Mouse (Mus musculus) mature B cell (primary cell): ENCODE data around the gene Acpp.

Experiments
- in situ Hi-C: fragments of 300-500 bp; cut with MboI; formaldehyde crosslinking; loops from 2 replicates; pipeline ENCODE4 v1.14.3; 2019

The Acpp gene

DNA sequence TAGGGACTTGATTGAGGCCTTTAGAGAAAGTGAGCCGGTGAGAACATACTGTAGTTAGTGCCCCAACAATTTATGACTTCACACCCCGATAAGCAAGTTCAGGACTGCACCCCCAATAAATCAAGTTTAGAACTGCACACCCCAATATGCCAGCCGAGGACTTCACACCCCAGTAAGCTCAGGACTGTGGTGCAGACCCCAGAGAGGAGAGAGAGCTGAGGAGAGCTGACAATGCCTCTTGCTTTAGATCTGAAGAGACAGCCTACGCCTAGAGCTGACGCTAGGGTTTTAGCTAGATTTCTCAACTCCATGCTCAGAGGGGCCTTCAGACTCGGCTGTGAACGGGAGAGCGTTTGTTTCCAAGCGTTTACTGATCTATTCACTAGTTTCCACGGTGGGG is 32.7 kb downstream of the Acpp start:
- in situ Hi-C loops = no loop called here

DNA sequence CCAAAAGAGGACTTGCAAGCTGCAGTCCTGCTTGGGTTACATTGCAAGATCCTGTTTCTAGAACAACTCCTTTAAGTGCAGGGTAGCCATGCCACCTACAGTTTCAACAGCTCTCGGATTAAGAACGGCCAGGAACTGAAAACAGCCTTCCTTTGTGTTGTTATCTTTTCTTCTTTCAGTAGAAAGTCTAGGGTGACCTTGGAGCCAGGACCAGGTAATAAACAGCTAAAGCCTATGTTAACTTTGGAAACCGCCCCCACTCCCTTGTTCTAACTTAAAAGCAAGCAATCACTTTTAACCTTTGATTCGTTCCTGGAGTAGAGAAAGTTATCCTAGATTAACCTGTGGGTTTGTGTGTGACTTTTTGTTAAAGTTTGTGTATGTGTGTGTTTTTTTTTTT is 33.2 kb downstream of the Acpp start:
- in situ Hi-C loops = no loop called here

DNA sequence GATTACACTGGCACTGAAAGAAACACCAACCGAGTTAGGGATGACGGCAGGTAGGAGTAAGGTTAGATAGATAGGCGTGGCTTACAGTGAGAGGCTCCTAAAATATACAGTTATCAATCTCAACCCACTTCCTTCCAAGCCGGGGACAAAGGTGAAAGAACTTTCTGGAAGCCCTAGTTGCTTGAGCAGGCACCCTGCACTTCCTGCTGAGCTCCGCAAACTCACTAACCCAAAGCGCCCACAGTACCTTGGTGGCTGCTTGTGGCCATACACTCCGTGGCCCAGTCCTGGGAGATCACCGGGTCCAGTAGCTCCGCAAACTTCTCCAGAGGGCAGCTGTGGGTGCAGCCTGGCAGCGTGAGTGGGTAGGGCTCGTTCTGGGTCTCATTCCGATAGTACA is 37.0 kb downstream of the Acpp start:
- in situ Hi-C loops = no loop called here

DNA sequence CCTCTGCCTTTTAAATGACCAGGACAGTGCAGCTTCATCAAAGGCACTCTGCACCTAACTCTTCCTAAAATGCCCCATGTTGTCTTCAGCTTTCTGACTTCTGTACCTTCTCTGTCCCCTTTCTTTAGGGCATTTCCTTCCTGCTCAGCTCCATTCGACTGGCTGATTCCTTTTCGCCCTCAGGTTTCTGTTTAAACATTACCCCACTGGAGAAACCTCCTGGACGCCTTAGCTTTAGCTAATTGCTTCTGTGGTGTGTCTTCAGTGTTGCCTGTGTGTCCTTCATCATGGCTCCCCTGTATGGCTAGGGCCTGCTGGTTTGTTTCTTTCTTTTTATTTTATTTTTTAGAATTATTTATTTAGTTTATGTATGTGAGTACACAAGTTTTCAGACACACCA is 40.5 kb downstream of the Acpp start:
- in situ Hi-C loops = no loop called here

DNA sequence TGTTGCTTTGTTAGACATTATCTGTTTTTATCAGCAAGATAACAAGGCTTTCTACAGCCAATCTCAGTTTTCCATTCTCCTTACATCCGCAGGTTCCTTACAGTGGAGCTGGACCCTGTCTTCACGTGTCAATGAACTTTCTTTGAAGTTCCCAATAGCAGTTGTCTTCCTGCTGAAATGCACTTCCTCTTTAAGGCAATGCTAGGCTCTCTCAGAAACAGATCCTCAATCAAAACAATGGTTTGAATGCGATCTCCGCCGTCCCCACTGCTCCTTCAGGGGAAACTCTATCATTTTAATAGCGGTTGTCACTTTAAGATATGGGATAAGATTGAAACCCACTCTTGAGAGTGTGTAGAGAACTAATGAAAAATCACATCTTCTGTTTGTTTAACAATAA is 52.6 kb downstream of the Acpp start:
- in situ Hi-C loops = no loop called here

DNA sequence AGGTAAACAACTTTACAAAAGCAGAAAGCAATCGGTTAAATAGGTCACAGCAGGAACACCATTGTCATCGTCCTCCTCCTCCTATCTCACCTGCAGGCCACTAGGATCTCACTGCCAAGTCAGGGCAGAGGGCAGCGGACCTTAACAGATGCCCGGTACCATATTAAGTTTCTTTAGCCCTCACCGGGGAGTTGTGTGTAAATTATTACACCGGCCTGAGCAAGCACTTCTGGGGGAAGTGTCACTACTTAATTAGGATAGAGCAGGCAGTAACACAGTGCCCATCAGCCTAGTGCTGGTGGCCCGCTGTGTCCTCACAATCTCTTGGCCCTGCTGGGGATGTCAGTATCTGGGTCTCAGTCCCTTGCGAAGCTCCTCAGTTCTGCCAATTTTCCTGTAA is 55.0 kb downstream of the Acpp start:
- in situ Hi-C loops = no loop called here

DNA sequence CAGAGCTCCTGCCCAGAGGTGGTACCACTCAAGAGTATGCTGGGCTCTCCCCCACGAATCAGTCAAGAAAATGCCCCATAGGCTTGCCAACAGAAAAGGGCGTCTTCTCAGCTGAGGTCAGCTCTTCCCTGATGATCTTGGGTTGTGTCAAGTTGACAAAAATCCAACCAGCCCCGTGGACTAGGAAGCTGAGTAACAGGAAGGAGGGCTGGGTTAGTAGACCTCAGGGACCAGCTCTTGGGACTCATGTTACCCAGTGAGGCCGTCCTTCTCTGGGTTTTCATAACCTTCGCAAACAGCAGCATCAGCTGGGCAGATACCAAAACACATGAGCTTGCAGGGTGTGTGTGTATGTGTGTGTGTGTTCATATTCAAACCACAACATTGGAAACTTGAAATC is 55.8 kb downstream of the Acpp start:
- in situ Hi-C loops = no loop called here

DNA sequence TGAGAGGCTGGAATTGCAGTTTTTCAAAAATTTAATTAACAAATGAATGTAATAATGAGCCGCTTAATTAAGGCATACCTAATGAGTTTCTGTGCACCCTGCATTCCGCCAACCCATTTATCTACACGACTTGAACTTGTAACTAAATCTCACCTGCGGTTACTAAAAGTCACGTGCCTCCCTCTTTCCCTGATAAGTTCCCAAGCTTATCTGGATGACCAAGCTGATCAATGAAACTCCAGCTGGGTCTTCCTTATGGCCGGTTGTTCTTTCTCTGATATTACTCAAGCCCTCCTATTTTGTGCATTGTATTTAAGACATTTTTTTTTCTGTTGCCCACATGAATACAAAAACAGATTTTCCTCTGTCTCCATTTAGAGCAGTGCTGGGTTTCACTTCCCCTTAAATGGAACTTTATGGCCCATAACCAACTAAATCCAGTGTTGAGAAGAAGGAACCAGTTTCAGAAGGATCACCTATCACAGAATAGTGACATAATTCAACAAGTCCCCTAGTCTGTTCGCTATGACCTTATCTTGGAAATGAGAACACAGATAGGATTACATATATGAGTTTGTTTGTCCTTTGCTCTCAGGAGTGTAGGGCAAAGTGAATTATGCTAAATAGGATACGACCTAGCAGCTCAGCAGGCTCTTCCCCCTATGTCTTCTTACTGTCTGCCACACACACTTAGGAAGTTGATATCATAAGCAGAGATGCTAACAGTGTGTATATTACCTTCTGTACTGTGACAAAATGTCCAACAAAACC is 56.6 kb downstream of the Acpp start:
- in situ Hi-C loops = no loop called here

DNA sequence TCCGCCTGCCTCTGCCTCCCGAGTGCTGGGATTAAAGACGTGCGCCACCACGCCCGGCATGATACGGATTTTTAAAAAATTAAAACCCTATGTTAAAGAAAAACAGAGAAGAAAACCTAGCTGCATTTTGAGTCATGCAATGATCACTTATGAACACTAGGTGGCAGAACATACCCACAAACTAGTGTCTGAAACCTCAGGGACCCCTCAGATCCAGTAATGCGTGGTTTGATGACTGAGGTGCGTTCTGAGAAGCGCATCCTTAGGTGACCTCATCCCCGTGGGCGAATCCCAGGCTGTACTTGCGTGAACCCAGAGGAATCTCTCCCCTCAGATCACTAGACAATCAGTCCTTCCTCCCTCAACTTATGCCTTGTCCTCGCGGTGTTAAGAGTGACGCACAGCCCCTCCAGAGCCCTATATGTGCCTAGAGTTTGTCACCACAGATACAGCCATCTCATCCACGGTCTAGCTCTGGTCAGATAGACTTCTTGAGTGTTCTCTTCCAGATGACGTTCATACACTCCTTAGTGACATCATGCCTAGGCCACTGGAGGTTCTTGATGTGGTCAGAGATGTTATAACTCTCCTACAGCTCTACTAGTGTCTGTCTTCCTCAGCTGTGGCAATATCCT is 59.9 kb downstream of the Acpp start:
- in situ Hi-C loops = no loop called here

DNA sequence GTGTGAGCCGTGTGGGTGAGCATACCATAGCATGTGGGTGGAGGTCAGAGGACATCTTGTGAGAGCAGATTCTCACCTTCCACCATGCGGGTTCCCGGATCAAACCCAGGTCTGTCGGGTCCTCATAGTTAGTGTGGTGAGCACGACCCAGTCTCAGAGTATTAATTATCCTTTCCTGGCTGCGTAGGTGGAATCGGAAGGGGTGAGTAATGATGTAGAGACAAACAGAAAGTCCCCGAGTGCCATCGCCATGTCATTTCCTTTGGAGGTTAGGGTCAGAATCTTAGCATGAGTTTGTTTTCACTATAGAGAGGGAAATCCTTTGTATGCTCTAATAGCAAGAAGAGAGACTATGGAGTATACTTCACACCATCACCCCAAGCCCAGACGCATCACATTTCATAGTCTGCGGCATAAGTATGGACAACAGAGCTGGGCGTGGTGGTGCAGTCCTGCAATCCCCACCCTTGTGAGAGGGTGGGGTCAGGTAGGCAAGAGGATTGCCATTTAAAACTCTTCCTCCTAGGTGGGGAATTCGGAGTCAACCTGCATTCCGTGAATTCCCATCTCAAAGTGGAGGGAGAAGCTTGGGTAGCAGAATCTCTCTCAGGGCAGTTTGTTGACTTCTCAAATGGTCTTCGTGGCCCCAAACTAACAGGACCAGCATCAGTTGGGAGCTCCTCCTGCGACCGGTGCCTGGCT is 62.3 kb downstream of the Acpp start:
- in situ Hi-C loops = no loop called here

DNA sequence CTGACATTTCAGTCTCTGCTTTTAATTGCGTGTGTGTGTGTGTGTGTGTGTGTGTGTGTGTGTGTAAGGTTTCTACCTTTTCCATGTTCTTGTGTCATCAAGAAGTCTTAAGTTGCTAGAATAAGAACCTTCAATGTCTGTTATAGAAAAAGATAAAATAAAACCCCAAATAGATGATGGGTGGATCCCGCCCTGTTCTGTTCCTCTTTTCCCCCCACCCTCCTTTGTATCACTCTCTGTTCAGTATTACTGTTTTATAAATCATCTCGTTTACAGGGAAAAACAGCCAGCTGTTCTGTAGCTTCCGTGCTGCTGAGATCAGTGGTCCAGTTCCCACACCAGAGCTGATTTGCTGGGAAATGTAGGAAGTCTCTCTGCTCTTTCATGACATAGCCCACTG is 65.5 kb downstream of the Acpp start:
- in situ Hi-C loops = no loop called here

DNA sequence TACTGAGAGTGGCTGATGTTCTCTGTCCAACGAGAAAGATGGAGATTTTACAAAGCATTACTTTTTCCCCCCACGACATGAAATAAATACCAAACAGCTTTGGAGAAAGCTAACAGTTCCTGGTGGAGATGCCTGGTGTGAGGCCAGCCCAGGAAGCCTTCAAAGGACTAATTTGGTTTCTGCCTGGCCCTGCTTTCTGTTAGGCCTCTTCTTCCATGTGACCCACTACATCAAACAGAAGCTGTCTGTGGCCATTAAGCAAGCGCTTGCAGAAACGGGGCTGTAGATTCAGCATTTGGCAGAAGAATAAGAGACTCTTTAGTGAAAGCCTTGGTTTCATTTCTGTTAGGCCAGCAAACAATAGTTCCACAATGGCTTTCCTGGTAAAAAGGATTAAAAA is 65.9 kb downstream of the Acpp start:
- in situ Hi-C loops = no loop called here

DNA sequence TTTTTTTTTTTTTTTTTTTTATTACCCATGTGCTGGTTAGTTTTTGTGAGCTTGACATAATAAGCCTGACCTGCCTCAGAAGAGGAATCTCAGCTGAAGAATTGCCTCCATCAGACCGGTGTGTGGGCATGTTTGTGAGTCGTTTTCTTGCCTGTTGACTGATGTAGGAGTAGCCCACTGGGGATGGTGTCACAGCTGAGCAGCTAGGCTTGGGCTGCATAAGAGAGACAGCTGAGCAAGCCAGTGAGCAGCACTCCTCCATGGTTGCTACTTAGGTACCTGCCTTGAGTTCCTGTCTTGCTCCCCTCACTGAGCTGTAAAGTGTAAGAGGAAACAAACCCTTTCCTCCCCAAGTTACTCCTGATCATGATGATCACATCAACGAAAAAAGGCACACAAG is 67.6 kb downstream of the Acpp start:
- in situ Hi-C loops = no loop called here

DNA sequence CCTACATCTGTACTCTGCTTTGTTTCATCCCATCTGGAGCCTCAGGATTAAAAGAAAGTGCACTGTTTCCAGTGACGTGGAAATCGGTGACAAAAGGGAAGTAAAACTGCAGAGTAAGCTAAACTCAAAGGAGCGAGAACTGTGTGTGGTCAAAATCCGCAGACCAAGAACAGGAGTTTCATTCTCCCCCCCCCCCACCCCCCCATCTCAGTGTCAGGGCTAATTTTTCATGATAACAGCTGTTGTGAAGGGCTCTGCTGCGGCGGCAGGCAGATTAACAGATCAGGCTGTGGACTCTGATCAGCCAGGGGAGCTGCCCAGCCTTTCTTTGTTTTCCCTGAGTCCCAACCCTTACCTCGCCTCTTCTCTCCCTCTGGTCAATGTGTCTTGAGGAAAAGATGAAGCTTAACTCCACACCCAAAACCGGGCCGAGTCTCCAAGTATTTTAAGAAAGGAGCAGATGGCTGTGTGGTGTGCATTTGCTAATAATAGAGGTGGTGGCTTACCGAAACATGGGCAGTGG is 68.1 kb downstream of the Acpp start:
- in situ Hi-C loops = no loop called here

DNA sequence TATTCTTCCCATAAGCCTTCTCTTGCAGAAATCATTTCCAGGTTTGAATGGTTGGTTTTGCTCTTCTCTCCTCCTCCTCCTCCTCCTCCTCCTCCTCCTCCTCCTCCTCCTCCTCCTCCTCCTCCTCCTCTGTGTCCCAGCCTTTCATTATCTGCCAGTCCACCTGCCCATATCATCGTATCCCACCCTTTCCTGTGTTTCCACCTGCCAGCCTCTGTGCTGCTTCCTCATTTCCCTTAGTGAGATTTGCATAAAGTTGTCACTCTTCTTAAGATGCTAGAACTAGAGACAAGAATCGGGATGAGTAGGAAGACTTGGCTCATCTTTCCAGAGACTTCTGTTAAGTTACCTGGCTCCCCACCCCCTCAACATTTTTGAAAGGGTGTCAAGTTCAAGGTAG is 73.0 kb downstream of the Acpp start:
- in situ Hi-C loops = no loop called here

DNA sequence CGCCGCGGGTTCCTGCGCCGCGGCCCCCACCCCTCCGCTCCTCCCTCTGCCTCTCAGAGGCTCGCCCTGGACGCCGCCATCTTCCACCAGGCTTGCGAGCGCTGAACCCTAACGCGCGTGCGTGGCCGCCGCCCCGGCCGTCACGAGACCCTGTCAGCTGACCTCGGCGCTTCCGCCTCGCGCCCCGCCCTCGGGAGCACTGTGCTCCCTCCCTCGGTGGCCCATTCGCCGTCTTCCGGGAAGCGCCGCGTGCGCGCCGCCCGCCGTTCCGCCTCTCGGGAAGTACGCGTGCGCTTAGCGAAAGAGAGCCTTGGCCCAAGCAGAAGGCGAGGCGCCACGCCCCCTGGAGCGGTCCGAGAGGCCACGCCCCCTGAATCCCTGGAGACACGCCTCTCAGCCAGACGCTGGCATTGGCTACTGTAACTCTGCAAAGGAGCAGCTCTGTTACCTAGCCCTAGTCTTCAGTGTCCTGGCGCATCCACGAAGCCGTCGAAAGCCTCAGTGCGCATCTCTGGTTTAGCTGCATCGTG is 74.7 kb downstream of the Acpp start, which contains the start of gene Dnajc13:
Gene Dnajc13, minus strand, starts transcription at position 108 of the 530 bp plus-strand sequence.
- in situ Hi-C loops = no loop called here

DNA sequence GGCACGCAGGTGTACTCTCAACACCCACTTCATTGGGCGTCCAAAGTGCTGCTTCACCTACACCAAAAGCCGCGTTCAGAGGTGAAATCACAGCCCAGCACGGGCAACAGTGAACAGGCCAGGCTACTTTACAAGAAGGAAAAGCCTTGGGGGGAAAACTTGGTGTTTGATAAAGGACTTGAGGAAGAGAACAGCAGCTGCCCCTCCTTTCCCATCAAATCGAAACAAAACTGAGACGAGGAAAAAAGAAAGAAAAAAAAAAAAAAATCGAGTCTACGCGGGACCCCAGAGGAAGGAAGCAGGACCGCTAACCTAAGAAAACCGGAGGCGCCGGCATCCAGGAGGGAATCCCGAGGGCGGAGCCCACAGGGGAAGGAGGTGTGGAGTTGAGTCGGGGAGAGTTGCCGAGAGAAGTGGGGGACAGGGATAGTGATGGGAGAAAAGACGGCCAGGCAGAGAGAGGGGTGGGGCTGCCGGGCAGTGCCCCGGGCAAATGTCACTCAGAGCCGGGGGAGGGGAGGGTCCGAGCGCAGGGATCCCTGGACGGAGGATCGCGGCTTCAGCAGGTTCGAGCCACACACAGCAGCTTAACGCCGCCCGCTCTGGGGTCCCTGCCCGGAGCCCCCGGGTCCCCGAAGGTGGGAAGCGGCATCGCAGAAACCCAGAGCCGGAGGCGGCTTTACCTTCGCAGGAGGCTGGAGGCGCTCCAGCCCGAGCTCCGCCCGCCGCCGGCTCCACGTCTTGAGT is 75.4 kb downstream of the Acpp start:
- in situ Hi-C loops = no loop called here

DNA sequence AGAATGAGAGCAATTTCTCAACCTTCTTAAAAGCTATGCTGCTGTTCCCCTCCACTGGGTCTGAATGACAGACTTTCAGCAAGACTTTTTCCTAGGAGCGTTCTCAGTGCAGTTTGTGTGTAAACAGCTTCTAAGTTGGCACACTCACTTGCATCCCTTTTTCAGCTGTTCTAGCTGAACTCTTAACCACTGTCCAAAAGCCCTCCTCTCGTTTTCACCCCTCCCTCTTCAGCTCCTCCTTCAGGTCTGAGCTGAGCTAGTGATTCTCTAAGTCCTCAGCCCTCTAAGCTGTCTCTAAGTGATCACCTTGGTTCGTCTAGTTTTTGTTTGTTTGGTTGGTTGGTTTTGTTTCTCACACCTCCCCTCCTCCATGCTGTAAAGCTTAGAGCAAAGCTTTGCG is 77.2 kb downstream of the Acpp start:
- in situ Hi-C loops = no loop called here

DNA sequence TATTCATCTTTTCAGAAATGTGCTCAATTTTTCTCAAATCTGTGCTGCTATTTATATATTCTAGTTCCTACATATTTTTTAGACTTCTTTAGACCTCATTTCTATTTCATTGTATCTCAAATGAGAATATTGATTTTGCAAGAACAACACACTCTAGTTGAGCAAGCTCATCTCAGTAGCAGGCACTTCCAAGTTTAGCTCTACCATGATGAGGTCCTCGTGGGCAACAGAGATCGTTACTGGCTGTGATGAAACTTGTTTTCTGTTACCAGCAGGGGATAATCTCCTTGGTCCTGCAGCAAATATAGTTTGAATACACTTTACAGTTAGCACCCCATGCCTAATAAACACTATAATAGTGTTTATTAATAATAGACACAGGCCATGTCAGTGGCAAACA is 81.5 kb downstream of the Acpp start:
- in situ Hi-C loops = no loop called here

DNA sequence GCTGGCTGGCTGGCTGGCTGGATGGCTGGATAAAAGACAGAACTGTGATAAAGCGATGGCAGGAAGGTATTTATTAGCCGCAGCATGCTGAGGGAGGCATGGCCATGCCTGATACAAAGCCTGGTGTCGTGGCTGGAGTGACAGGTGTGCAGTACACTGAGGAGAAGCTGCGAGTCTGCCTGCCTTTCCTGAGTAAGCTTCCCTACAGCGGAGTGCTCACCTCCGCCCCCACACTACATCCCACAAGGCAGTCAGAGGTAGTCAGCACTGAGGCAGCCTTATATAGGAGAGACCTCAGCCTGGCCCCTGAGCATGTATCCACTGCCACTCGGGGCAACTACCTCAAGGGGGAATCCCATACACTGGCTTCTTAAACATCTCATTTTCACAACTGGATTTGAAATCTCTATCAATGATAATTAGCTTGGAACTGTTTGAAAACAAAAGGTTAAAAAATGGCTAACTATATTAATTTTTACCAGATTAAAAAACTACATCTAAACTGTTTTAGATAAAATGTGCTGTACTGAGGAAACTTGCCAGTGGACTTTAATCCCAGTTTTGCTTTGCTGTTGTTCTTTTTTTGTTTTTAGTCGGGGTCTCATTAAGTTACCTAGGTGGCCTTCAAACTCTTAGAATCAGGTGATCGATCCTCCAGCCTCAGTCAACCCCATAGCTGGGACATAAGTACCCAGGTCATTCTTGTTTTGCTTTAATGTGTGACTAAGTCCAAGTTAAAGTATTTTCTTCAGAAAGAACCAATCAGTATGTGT is 83.0 kb downstream of the Acpp start:
- in situ Hi-C loops = no loop called here

DNA sequence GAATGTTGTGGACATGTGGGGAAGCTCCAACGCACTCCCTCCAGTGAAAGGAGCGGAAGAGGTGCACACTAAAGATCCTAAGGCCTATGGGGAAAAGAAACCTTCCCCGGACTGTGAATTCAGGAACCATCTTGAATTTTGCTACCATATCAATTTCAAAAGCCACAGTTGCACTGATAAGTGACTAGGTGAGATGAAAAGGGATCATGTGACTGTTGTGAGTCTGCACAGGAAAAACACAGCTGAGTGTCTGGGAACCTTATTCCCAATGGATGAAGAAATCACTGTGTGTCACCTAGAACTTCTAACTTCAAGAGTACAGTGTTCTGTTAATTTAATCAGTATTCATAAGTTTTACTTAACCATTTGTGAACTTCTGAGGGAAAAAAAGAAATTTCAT is 84.9 kb downstream of the Acpp start:
- in situ Hi-C loops = no loop called here
